In genomic region chr6:121262496-121262895, GRCm38 (mm10) we compare ENCODE assay signal across 16 mouse cellular contexts. TPM values are rescaled to one million over a fixed set of nuclear protein-coding genes. Genes with fewer than 3 reads are reported as not detected.
"Had no signal": no experiment of that assay in that cellular context is flagged by ENCODE, and none has a peak within 500 bp of the region (broad histone marks: within the 10 kb centered on the region; RNA-seq: fewer than 3 reads in every experiment).

No protein-coding gene starts in this region.

- DNase-seq: left cerebral cortex, postnatal 4 days; liver; liver, embryonic 13.5 days; liver, postnatal 0 days; lung, adult 18-20 months; lung, adult 2 months; lung, embryonic 14.5 days; lung, postnatal 10 days; lung, postnatal 14 days; lung, postnatal 36 days; lung, postnatal 4 days; midbrain, embryonic 14.5 days had no signal

RNA-seq across cellular contexts. Expression of gene Usp18, which starts 16.8 kb away (rescaled TPM):
- total RNA-seq: left cerebral cortex, postnatal 14 days; left cerebral cortex, postnatal 4 days had no signal

RNA-seq across cellular contexts. Expression of gene Slc6a13, which starts 37.5 kb away (rescaled TPM):
- polyA plus RNA-seq: macrophage had no signal

RNA-seq across cellular contexts. Expression of gene Tuba8, which starts 52.0 kb away (rescaled TPM):
- polyA plus RNA-seq: midbrain, embryonic 12.5 days; myocyte had no signal
